Mouse (Mus musculus) brain, embryonic 18.5 days (tissue): ENCODE data around the gene Ppp1r14d.

Experiments used
- DNase-seq: peaks from one replicate; pipeline ENCODE4 v3.0.0-alpha.2; 2012; ENCODE audit warnings: low read depth, low spot score

The Ppp1r14d gene

DNA sequence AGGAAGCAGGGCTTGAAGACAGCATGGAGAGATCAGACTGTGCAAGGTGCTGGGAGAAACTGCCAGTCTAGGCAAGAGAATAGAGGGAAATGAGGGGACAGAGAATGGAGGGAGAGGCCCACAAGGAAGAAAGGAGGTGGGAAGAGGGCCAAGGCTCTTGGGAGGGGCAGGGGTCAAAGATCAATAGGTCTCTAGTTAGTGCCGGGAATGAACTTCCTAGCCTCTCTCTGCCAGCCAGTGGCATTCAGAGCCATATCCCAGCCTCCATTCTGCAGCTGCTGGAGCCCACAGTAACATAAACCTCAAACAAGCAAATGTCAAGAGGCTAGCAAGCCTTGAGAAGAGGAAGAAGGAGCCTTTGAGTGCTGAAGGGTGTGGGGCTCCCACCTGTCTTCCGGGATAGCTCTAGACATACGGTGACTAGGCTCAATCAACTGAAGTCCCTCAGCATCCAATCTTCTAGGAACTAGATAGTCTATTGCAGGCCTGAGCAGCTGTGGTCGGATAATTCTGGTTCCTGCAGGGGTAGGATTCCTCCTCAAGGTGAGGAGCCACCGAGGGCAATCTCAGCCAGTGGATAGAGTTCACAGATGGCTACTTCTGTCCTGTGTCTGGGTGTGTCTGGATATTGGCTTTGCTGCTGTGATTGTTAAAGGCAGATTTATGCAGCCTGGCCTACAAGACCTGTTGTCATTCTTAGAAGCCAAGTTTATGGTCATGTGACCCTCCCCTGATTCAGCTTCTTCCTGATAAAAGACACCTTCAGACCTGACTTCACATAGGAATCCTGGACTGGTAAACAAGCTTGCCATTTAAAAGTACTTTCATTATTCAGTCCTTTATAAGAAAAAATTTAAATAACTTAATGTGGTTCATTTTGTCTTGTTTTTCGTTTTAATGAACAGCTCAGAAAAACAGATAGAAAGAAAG lies at the start of gene Ppp1r14d:
Gene Ppp1r14d, minus strand, starts transcription at position 132 of the 930 bp plus-strand sequence.
- no peak for DNase-seq

DNA sequence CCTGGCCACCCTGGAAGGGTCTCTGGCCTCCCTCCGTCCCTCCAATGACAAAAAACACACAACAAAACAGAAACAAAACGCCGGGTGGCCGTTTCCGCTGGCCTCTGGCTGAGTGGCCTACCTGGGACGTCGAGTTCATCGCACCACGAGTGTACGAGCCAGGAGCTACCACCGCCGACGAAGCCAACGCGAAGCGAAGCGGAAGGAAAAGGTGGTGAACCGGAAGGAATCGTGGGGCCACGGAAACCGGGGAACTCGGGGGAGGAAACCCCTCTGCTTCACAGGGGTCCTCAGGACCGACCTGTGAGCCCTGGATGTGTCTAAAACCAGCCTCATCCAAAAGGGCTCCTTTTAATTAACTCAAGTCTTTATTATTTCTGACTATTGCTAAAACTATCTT lies 48.1 kb upstream of the Ppp1r14d start:
- no peak for DNase-seq

DNA sequence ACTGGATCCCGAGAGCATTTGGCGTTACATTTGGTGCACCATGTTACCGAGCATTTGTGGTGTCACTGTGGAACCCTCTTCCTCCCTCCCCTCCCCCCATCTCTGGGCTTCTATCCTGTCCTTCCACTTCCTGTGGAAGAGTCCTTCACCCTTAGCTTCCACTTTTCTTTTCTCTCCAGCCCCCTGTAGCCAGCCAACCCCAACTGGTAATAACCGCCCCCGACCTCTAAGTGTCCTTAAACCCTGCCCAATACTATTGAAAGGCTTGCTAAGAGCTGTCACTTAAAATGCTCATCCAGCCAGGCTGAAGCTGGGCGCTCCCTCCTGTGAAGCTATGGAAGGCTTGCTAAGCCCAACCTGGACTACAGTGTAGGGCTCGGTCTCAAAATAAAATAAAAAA lies 47.2 kb upstream of the Ppp1r14d start:
- DNase-seq, result no peak

DNA sequence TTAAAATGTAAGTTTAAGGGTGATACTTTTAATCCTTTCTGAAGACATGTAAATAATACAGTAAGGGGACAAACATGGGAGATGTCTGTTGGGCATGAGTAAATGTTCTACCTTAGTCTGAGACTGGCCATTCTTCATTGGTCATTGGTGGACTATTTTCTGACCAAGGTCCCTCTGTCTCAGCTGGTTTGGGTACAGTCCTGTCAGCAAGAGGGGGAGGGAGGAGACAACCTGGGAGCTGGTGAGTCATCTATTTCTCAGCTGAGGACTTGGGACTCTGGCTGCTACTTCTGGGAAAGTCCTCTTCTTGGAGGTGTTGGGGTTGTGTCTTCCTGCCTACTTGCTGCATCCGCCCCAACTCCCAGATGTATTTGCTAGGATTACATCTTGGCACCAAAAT lies 44.4 kb upstream of the Ppp1r14d start:
- no peak for DNase-seq

DNA sequence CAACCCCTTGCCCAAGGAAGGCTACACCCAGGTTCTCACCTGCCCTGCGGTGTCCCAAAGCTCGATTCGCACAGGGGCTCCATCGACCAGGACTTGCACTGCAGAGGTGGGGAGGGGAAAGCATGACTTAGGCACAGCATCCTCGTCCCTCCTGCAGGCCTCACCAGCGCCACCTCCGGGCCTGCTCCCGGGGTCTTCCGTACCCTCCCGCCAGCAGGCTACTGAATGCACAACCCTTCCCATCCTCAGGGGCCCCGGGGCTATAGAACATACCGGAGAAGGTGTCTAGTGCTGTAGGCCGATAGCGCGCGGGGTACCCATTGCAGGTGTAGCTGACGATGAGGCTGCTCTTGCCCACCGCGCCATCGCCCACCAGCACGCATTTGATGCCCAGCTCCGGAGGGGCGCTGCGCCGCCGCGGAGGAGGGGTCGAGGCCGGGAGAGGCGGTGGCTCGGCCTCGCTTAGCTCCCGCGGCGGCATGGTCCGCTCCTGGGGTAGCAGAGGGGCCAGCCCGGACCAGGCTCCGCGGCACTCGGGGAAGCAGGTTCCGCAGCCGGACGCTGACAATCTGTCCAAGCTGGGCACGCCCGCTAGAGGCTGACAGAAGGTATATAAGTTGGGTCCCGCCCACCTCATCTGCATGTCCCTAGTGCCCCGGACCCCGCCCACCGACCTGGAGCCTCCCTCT lies 41.1 kb upstream of the Ppp1r14d start, which contains the start of gene Rhov:
Gene Rhov, minus strand, starts transcription at position 630 of the 689 bp plus-strand sequence.
- peak; percentile 60 for DNase-seq

DNA sequence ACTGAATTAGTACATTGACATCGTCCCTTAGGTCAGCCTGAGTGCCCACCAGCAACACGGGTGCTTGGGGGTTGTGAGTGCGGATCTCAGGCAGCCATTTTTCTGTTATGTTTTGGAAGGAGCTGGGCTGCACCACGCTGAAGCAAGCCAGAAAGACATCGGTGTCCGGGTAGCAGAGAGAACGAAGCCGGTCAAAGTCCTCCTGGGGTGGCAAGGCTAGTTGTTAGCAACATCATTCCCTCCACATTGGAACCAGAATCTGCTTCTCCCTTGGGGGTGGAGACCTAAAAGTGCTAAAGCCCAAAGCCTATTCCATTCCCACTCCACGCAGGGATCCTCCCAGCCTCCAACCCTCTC lies 40.6 kb upstream of the Ppp1r14d start:
- DNase-seq, result no peak

DNA sequence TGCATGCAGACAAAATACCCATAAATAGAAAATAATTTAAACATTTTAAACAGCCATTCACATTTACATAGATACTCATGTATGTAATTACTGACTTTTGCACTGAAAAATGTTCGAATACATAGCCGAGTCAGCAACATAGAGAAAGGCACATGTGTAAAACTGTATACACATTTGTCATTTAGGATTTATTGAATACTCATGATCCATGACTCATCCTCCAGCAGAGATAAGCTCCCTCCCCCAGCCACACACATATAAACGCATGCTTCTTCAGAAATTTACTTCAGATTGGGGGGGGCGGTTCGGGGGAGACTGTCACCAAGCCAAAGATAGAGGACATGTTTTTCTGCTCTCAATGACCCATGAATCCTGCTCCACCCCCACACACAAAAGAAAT lies 34.1 kb upstream of the Ppp1r14d start:
- DNase-seq, result no peak

DNA sequence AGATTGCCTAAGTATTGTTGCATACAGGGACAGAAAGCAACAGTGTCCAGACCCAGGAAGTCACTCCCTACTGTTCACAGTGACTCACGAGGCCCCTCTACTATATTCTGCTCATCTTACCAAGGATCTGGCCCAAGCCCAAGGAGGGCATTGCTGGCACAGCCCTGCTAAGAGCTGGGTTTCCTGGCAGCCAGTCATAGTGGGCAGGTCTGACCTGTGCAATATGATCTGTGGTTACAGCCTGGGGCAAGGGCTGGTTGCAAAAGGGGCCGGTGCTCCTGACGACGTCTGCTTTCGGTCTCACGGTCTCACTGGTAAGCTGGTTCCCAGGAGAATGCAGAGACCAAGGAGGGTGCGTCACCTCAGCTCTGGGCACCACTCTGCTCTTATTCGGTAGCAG lies 33.3 kb upstream of the Ppp1r14d start:
- DNase-seq, result no peak

DNA sequence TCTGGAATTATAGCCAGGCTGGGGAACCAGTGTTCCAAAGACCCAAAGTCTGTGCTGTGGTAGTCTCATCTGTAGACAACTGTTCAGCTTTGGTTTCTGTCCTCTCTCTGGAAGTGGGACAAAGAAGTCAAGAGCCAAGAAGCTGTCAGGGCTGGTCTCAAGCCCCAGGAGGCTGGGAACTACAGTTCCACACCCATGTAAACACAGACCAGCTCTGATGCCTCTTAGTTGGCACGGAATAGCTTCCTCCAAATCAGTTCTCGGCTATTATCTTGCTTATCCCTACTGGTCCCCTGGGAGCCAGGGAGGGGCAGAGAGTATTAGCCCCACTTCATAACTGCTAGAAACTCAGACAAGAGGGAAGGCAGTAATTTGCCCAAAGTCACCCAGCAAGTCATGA lies 31.6 kb upstream of the Ppp1r14d start:
- DNase-seq, result no peak

DNA sequence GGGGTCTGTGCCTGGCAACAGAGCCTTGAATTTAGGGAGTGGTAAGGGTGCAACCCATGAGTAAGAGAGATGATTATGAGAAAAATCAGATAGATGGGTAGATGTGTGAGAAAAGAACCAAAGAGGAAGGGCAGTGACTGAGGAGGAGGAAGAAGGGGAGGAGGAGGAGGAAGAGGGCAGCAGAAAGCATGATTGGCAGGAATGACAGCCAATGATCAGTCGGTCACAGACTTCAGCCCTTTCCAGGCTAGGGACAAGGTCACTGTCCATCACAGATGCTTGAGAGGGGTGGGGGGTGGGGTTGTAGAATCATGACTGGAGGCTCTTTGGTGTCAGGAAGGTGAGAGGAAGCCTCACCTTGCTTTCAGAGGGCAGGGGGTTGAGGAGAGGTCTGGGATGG lies 30.8 kb upstream of the Ppp1r14d start:
- DNase-seq, result no peak

DNA sequence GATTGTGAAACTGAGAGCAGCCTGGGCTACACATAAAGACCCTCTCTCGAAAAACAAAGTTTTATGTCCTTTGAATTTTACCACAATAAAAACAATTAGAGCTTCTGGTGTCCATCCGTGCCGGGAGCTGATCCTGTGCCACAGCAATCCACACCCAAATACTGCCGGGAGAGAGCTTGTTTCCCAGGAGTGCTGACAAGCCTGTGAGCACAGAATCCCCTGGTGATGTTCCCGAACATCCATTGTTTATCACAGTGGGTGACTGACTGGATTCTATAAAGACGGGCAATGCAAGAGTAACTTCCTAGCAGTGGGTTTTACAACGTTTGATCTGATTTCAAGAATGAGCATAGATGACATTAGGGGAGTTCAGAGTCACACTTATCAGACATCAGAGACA lies 25.3 kb upstream of the Ppp1r14d start:
- no peak for DNase-seq

DNA sequence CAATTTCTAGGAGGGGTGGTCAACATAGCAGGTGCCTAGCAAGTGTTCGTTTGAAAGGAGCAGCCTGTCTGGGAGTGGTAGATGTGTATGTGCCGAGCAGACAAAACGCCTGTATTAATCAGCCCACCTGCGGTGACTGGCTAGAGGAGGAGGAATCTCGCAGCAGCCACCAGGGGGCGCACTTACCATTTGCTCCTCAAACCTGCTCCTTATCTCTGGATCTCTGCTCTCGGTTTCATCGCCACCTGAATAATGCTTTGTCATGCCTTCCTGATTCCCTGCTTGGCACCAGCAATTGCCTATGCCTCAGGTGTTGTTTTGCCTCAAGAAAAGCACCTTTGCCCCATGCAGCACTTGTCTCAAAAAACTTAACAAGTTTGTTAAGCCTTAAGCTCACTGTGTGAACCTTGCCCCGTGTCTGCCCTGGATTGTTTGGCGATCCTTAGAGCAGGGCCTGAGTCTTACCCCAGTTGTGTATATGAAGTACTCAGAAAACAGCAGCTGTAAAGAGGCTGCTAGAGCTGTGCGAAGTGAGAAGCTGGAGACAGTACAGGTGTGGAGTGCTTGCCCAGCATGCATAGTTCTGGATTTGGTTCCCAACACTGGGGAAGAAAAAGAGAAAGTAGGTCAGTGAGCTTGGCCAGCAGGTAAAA lies 21.2 kb upstream of the Ppp1r14d start:
- DNase-seq, result no peak

DNA sequence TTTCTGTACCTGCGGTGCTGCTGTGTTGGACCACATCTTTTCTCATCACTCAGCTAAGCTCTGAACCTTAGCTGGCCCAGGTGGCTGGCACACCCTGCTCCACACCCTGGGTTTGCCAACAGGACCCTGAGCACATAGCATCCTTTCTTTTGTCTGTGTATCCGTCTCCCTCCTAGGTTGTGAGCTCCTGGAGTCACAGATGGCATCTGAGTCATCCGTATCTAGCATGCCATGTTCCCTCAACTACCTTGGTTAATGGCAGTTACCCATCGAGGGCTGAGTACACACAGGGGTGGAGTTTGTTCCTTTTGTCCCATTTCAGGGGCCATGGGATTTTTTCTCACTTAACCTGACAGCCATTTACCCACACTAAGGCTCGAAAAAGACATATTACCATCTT lies 20.7 kb upstream of the Ppp1r14d start:
- no peak for DNase-seq

DNA sequence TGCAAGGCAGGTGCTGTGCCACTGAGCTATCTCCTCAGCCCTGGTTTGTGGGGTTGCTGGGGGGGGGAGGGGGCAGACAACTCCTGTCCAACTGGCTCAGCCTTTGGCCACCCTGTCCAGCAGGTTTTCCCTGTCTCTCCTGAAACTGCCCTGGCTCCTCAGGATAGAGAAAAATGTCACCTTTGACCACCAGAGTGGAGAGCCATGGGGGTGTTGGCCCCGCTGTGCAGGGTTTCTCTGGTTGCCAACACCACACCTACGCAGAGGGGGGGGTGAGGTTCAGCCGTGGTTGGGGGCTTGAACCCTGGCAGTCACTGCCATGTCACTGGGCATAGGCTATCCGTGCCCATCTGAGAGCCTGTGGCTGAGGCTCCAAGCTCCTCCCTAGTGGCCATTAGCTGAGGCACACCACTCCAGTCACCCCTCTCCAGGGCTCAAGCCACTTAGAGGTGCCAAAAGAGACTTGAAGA lies 19.9 kb upstream of the Ppp1r14d start:
- no peak for DNase-seq

DNA sequence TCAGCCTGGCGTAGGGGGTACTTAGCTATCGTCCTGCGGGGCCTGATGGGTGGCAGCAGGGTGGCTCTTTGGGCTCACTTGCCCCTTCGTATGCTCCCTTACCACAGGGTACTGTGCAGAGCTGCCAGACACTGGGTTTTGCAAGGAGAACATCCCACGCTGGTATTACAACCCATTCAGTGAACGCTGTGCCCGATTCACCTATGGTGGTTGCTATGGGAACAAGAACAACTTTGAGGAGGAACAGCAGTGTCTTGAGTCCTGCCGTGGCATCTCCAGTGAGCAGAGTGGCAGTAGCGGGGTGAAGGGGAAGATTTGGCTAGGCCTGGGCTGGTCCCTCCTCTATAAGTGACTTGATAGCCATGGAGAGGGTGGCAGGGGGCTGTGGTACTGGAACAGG lies 18.2 kb upstream of the Ppp1r14d start:
- no peak for DNase-seq

DNA sequence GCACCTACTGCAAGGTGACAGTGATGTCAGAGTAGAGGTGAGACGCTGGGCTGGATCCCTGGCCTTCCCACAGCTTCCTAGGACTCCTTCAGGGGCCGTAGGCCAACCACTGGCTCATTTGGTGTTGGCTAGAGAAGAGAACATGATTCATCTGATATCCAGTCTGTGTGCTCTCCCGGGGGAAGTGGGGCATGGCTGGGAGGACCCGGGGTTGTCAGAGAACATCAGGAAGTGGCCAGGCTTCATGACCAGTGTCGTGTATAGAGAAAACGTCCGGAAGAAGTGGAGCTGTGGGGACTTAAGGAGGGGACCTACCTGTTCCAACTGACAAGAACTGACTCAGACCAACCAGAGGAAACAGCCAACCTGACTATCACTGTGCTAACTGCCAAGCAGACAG lies 15.5 kb upstream of the Ppp1r14d start:
- DNase-seq, result no peak

DNA sequence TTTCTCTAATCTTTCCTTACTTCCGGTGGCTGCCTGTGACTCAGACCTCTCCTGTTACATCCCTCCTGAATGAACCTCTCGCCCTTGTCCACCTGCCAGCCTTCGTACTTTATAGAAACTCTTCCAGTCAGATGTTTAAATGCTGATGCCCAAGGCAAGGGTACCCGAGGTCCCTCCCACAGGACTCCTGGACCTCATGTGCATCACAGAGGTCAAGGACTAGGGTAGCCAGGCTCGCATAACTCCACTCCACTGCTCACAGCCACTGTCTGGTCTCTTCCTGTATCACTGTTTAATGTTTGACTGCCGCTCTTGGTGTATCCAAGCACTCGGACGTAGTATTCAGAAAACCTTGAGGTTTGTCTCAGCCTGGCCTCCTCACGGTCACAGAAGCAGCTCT lies 12.8 kb upstream of the Ppp1r14d start:
- DNase-seq, result no peak

DNA sequence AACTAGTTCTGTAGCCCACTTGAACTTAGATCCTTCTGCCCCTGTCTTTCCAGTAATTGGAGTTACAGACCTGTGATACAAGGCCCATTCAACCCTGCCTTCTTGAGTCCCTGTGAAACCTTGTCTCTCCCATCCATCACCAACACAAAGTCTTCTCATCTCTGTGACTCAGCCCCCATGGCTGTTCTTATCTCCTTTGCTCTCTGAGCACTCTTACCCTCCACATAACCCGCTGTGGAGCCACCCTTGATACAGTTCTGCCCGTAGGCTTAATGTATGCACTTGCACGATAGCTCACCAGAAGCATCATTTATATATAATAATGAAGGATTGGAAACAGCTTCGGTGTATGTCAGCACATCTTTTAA lies 11.1 kb upstream of the Ppp1r14d start:
- no peak for DNase-seq

DNA sequence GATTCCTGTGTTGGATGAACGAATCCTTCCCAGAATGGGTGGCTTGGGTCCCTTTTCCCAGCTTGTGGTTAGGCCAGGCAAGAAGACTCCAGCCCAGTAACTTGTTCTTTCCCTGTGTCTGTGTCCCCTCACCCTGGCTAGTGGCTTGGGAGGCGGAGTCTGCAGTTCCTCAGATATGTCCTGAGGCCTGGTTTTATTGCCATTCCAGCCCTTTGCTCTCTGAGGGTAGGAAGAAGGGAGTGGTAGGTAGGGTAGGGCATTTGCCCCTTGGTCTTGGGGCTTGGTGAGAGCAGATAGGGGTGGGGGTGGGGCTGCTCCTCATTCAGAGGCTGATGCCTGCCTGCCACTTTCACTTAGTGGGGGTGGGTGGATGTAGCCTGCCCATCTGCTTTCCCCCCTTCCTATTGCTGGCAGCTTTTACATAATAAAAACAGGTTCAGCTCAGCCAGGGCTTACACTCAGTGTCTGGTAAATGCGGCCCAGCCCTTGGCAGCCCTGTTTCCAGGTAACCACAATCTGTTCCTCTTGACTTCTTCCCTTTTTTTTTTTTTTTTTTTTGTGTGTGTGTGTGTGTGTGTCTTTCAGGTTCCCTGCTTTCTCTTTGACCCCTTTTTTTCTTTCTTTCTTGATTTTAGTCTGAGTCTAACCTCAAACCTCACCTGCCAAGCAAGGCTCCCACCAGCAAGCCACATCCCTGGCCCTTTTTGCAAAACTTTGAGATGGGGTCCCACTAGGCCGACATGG lies 10.5 kb upstream of the Ppp1r14d start:
- no peak for DNase-seq

DNA sequence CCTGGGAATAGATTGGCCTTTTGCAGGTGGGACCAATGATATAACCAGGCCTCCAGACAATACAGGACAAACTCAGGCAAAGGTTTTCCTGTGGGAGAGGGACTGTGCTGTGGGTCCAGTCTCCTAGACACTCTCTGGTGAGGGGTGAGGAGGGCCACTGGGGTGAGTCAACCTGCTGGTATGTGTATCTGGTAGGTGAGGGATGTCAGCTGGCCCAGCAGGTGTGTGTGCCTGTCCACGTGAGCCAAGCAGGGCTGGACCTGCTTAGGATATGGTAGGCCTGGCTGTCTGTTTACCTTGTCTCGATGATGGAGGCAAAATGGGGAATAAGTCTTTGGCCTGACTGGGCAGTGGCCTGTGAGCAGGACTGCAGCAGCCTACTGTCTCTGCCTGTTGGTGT lies 9.0 kb upstream of the Ppp1r14d start:
- no peak for DNase-seq

DNA sequence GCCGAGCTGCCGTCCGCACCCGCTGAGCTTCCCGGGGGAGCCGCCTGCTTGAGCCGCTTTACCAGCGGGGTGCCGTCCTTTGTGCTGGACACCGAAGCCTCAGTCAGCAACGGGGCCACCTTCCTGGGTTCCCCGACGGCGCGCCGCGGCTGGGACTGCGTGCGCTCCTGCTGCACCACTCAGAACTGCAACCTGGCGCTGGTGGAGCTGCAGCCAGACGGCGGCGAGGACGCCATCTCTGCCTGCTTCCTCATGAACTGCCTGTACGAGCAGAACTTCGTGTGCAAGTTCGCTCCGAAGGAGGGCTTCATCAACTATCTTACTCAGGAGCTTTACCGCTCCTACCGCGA lies 8.1 kb upstream of the Ppp1r14d start:
- DNase-seq, result no peak
